Mouse (Mus musculus) intestine, embryonic 15.5 days (tissue): ENCODE measurements at regions not wholly inside any gene's neighbourhood (a gene's known extent, or its start where the extent isn't known, plus 50 kb on each side); places are given as distances from the start of the nearest gene placed in this dataset.
A peak's percentile ranks its signal among the peaks of the same experiment; 100 is the strongest.

Source experiments
- ATAC-seq: fragments of 200-750 bp; cut with Nextera tagmentation; 2 replicates; pipeline ENCODE4 v1.8.0; 2017; ENCODE audit warnings: moderate TSS enrichment, moderate library complexity
- H3K27ac ChIP-seq: fragments of 300-500 bp; sonication (generic); 2 replicates; pipeline ENCODE4 v1.5.1; 2015; ENCODE audit warnings: mild to moderate bottlenecking, inconsistent platforms
- H3K27me3 ChIP-seq: fragments of 300-500 bp; sonication (generic); replicated peaks from 2 replicates; pipeline ENCODE4 v1.6.1; 2015; ENCODE audit warnings: inconsistent platforms
- H3K36me3 ChIP-seq: fragments of 300-500 bp; sonication (generic); 2 replicates; pipeline ENCODE4 v1.6.1; 2015; ENCODE audit warnings: inconsistent platforms
- H3K4me1 ChIP-seq: fragments of 300-500 bp; sonication (generic); replicated peaks from 2 replicates; pipeline ENCODE4 v1.6.1; 2015; ENCODE audit warnings: inconsistent platforms
- H3K4me2 ChIP-seq: fragments of 300-500 bp; sonication (generic); replicated peaks from 2 replicates; pipeline ENCODE4 v1.6.1; 2015; ENCODE audit warnings: mild to moderate bottlenecking, inconsistent platforms
- H3K4me3 ChIP-seq: fragments of 300-500 bp; sonication (generic); replicated peaks from 2 replicates; pipeline ENCODE4 v1.5.1; 2015; ENCODE audit warnings: inconsistent platforms
- H3K9ac ChIP-seq: fragments of 300-500 bp; sonication (generic); 2 replicates; pipeline ENCODE4 v1.6.1; 2015; ENCODE audit warnings: inconsistent platforms
- H3K9me3 ChIP-seq: fragments of 300-500 bp; sonication (generic); 2 replicates; pipeline ENCODE4 v1.6.1; 2016; ENCODE audit warnings: inconsistent platforms
- WGBS: fragments of 180-500 bp; shearing (Covaris S2); methylation state at CpG from one replicate; pipeline ENCODE4 v1.1.7; 2015; 5-methylcytosine and 5-hydroxymethylcytosine counted together

- no peak overlapping the region for H3K27ac ChIP-seq
- no peaks in the 10 kb centered on the region for H3K4me1 ChIP-seq
- H3K36me3 ChIP-seq: no peaks in the 10 kb centered on the region
- H3K9ac ChIP-seq: no peak overlapping the region
- no peak overlapping the region for H3K4me2 ChIP-seq
- 50% methylated on average over 5 of the region's 5 CpGs for WGBS
- H3K27me3 ChIP-seq: no peaks in the 10 kb centered on the region
- no peak overlapping the region for H3K4me3 ChIP-seq
- no peak for ATAC-seq
- H3K9me3 ChIP-seq: no peaks in the 10 kb centered on the region
These were observed 138.2 kb upstream of the Dio2 start for GRCm38 (mm10) chr12:90876230-90877005.

DNA sequence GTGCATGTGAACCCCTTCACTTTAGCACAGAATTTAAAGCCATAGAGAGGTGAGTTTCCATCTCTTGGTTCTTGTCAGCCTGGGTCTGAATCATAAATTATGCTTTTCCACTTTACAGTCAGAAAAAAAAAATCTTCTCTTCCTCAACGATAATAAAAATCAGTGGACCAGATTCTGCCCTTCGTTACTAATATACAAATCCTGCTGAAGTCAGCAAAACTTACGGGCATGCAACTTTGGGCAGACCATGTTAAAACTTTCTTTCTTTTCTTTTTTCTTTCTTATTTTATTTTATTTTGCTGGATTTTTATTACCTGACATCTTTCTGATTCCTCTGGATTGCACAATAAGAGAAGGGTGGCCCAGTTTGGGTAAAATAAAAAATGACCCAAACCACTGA is 136.6 kb upstream of the Dio2 start:
- no peak overlapping the region for H3K4me2 ChIP-seq
- no peak overlapping the region for H3K4me3 ChIP-seq
- H3K9me3 ChIP-seq: no peaks in the 10 kb centered on the region
- H3K9ac ChIP-seq: no peak overlapping the region
- no peaks in the 10 kb centered on the region for H3K4me1 ChIP-seq
- H3K36me3 ChIP-seq: no peaks in the 10 kb centered on the region
- ATAC-seq: no peak
- no peak overlapping the region for H3K27ac ChIP-seq
- H3K27me3 ChIP-seq: no peaks in the 10 kb centered on the region
- WGBS: 92% methylated on average over 3 of the region's 3 CpGs

- no peaks in the 10 kb centered on the region for H3K4me1 ChIP-seq
- no peaks in the 10 kb centered on the region for H3K36me3 ChIP-seq
- H3K9me3 ChIP-seq: no peaks in the 10 kb centered on the region
- H3K4me3 ChIP-seq: no peak overlapping the region
- H3K27ac ChIP-seq: no peak overlapping the region
- no peak for ATAC-seq
- WGBS: 89% methylated on average over 3 of the region's 3 CpGs
- no peaks in the 10 kb centered on the region for H3K27me3 ChIP-seq
- no peak overlapping the region for H3K9ac ChIP-seq
- H3K4me2 ChIP-seq: no peak overlapping the region
These were observed 135.7 kb upstream of the Dio2 start for GRCm38 (mm10) chr12:90873959-90874358.

DNA sequence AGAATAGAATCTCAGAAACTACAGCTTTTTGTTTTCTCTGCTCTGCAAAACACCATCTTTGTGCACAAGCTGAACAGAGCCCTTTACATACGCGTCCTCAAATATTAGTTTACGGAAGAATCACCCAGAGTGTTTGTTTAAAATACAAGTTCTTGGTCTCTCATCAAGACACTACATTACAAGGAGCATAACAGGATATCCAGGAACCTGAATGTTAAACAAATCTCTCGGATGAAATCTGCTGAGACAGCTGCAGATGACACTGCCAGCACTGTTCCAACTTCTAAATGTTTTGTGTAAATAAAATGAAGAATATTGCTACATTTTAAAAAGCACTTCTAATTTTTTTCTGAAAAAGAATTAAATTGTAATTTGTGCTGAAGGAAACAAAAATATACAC is 128.4 kb upstream of the Dio2 start:
- 52% methylated on average over 4 of the region's 4 CpGs for WGBS
- no peak for ATAC-seq

DNA sequence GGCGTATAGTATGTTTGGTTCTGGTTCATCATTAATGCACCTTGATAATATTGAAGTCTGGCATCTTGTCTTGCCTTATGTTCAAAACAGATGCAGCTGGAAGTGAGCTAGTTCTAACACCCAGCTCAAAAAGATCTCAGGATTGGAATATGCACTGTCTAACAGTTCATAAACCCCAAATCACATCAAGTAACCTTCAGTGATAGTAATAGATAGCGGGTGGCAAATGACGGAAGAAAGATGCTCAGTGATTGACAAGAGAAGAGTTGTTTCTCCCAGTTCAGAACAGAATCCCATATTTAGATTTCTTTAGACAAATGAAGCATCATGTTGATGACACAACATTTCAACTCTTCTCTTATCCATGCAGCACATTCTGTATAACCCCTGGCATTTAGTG is 124.4 kb upstream of the Dio2 start:
- Histone ChIP-seq H3K4me3 (no peak overlapping the region), H3K36me3 (no peaks in the 10 kb centered on the region), H3K27me3 (no peaks in the 10 kb centered on the region), H3K27ac (no peak overlapping the region), H3K9ac (no peak overlapping the region), H3K9me3 (no peaks in the 10 kb centered on the region), H3K4me2 (no peak overlapping the region), H3K4me1 (no peaks in the 10 kb centered on the region)
- no peak for ATAC-seq
- WGBS: 86% methylated on average over 3 of the region's 3 CpGs

More for the DNA sequence above, 128.4 kb upstream of the Dio2 start:
- no peaks in the 10 kb centered on the region for H3K27me3 ChIP-seq
- H3K4me1 ChIP-seq: no peaks in the 10 kb centered on the region
- no peak overlapping the region for H3K4me3 ChIP-seq
- H3K9ac ChIP-seq: no peak overlapping the region
- no peaks in the 10 kb centered on the region for H3K9me3 ChIP-seq
- no peaks in the 10 kb centered on the region for H3K36me3 ChIP-seq
- no peak overlapping the region for H3K27ac ChIP-seq
- no peak overlapping the region for H3K4me2 ChIP-seq

DNA sequence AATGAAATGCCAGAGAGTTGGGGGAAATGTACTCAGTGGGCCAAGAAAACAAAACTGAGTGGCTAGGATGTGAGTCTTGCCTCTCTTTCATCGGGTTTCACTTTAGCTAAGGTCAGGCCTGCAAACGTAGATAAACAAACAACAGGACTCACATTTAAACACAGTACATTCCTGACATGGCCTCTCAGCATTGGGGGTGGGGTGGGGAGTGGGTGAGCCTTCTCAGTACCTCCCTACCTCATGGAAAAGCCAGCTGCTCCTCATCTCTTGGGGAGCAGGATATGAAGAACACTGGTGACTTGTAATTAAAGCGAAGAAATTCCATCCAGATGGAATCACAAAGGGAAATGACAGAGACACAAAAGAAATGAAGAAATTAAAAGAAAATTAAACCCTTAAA is 119.5 kb upstream of the Dio2 start:
- Histone ChIP-seq H3K36me3 (no peaks in the 10 kb centered on the region), H3K4me1 (no peaks in the 10 kb centered on the region), H3K9ac (no peak overlapping the region), H3K4me3 (no peak overlapping the region), H3K9me3 (no peaks in the 10 kb centered on the region), H3K27ac (no peak overlapping the region), H3K27me3 (no peaks in the 10 kb centered on the region), H3K4me2 (no peak overlapping the region)
- 20% methylated on average over 3 of the region's 3 CpGs for WGBS
- 0 out of 2 replicates have a peak, but pooled peaks have one; percentile 39 for ATAC-seq

DNA sequence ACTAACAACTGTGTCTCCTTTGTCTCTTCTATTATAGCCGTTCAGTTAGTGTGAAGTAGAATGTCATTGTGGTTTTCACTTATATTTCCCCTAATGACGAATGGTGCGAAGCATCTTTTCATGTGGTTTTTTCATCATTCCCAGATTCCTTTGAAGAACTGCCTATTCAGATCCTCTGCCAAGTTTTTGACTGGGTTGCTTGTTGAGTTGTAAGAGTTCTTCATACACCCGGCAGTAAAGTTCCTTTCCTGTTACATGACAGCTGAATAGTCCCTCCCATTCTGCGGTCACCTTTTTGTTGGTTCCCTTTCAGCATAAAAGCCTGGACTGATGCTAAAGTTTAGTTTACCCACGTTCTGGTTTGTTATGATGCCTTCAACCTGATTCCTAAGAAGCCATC is 72.4 kb upstream of the Dio2 start:
- no peak overlapping the region for H3K27ac ChIP-seq
- no peaks in the 10 kb centered on the region for H3K4me1 ChIP-seq
- 84% methylated on average over 6 of the region's 6 CpGs for WGBS
- no peaks in the 10 kb centered on the region for H3K9me3 ChIP-seq
- H3K36me3 ChIP-seq: no peaks in the 10 kb centered on the region
- H3K27me3 ChIP-seq: no peaks in the 10 kb centered on the region
- H3K4me2 ChIP-seq: no peak overlapping the region
- H3K4me3 ChIP-seq: no peak overlapping the region
- no peak overlapping the region for H3K9ac ChIP-seq
- no peak for ATAC-seq

- Histone ChIP-seq H3K9me3 (no peaks in the 10 kb centered on the region), H3K36me3 (no peaks in the 10 kb centered on the region), H3K9ac (no peak overlapping the region), H3K27me3 (no peaks in the 10 kb centered on the region), H3K27ac (no peak overlapping the region), H3K4me2 (no peak overlapping the region), H3K4me3 (no peak overlapping the region), H3K4me1 (no peaks in the 10 kb centered on the region)
- ATAC-seq: no peak
- WGBS: 97% methylated on average over 2 of the region's 2 CpGs
These were observed 52.3 kb upstream of the Dio2 start for GRCm38 (mm10) chr12:90790562-90790961.
